Mouse (Mus musculus) ES-Bruce4 (cell line): Measurements from ENCODE around the gene Cd34.

Source experiments
- CTCF ChIP-seq: IDR thresholded peaks from one replicate; pipeline ENCODE4 v1.8.1; 2011; ENCODE audit warnings: low read depth, low read length
- EP300 ChIP-seq: IDR thresholded peaks from 2 replicates; pipeline ENCODE4 v1.6.1; 2011; ENCODE audit warnings: low read depth, low read length; ENCODE audit not compliant: insufficient read depth
- POLR2A ChIP-seq: IDR thresholded peaks from one replicate; pipeline ENCODE4 v1.8.1; 2011; ENCODE audit warnings: low read length; ENCODE audit not compliant: insufficient read depth

DNA sequence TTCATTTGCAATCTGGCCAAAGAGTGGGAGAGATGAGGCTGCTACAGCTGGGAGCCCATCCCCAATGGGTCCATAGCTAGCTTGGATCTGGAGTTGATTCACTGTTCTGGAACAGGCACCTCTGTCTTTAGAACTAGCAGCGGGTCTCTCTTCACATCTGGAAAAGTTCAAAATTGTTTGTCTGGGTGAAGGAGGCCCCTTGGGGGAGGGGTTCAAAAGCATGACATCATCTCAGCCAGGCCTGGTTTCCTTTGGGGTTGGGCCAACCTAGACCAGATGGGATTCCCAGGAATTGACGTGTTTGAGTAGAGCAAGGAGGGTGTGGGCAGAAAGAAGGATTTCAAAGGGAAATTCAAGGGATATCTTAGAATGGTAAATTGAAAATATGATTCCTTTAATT lies 6.8 kb downstream of the Cd34 start:
- TF ChIP-seq POLR2A (no peak), CTCF (no peak), EP300 (no peak)
